Mouse (Mus musculus) ovary, postnatal 10 days (tissue): ENCODE data around the gene Gm9936.
"Not testable (repeated sequence)": the region's sequence is repeated elsewhere in the genome, so short reads cannot be mapped to it uniquely, and the experiment has no call there.

Experiments used
- DNase-seq: peaks from one replicate; pipeline ENCODE4 v3.0.0; 2022; ENCODE audit warnings: low spot score

The Gm9936 gene

GRCm38 (mm10) chr5:114858582-114858981 is at the start of gene Gm9936:
Gm9936 (minus strand) TSS chr5:114858682.
- no peak for DNase-seq

- DNase-seq: no peak
Observed at GRCm38 (mm10) chr5:114902413-114902812, 43.9 kb upstream of the Gm9936 start.

GRCm38 (mm10) chr5:114898857-114899256 is 40.4 kb upstream of the Gm9936 start:
- no peak for DNase-seq

- peak; percentile 13 for DNase-seq
Observed at GRCm38 (mm10) chr5:114897374-114897793, 38.9 kb upstream of the Gm9936 start.

GRCm38 (mm10) chr5:114896688-114897373 is 38.3 kb upstream of the Gm9936 start, which contains the start of gene Oasl2:
Oasl2 (plus strand) TSS chr5:114896936.
- no peak for DNase-seq

GRCm38 (mm10) chr5:114895542-114895941 is 37.1 kb upstream of the Gm9936 start:
- no peak for DNase-seq

GRCm38 (mm10) chr5:114888995-114889394 is 30.5 kb upstream of the Gm9936 start:
- no peak for DNase-seq

GRCm38 (mm10) chr5:114886801-114887200 is 28.3 kb upstream of the Gm9936 start:
- DNase-seq: no peak

- DNase-seq: no peak
Observed at GRCm38 (mm10) chr5:114883022-114883421, 24.5 kb upstream of the Gm9936 start.

GRCm38 (mm10) chr5:114882319-114882718 is 23.8 kb upstream of the Gm9936 start:
- not testable (repeated sequence) for DNase-seq

GRCm38 (mm10) chr5:114879399-114879798 is 20.9 kb upstream of the Gm9936 start:
- no peak for DNase-seq

- no peak for DNase-seq
Observed at GRCm38 (mm10) chr5:114877487-114877886, 19.0 kb upstream of the Gm9936 start.

- no peak for DNase-seq
Observed at GRCm38 (mm10) chr5:114876331-114876730, 17.8 kb upstream of the Gm9936 start.

GRCm38 (mm10) chr5:114875858-114876257 is 17.4 kb upstream of the Gm9936 start:
- no peak for DNase-seq

GRCm38 (mm10) chr5:114865279-114865678 is 6.8 kb upstream of the Gm9936 start:
- no peak for DNase-seq

GRCm38 (mm10) chr5:114864813-114865212 is 6.3 kb upstream of the Gm9936 start:
- DNase-seq: no peak

- DNase-seq: no peak
Observed at GRCm38 (mm10) chr5:114861730-114862129, 3.2 kb upstream of the Gm9936 start.

- DNase-seq: peak; percentile 42
Observed at GRCm38 (mm10) chr5:114859253-114859652, 771 bp upstream of the Gm9936 start.

- not testable (repeated sequence) for DNase-seq
Observed at GRCm38 (mm10) chr5:114853364-114853763, 5.1 kb downstream of the Gm9936 start, which contains the start of gene 4930519G04Rik. 4930519G04Rik (plus strand) TSS chr5:114853664.

- no peak for DNase-seq
Observed at GRCm38 (mm10) chr5:114851565-114852236, 6.8 kb downstream of the Gm9936 start.

GRCm38 (mm10) chr5:114844371-114844770 is 14.1 kb downstream of the Gm9936 start:
- DNase-seq: not testable (repeated sequence)

- DNase-seq: no peak
Observed at GRCm38 (mm10) chr5:114842674-114843073, 15.8 kb downstream of the Gm9936 start.

- DNase-seq: not testable (repeated sequence)
Observed at GRCm38 (mm10) chr5:114842155-114842554, 16.3 kb downstream of the Gm9936 start.
